Mouse (Mus musculus) left cerebral cortex, postnatal 36 days (tissue): ENCODE measurements at regions not wholly inside any gene's neighbourhood (a gene's known extent, or its start where the extent isn't known, plus 50 kb on each side); places are given as distances from the start of the nearest gene placed in this dataset.
"Not testable (repeated sequence)": the region's sequence is repeated elsewhere in the genome, so short reads cannot be mapped to it uniquely, and the experiment has no call there.

Source experiments
- DNase-seq, 2 experiments: peaks; one replicate each; pipeline ENCODE4 v3.0.0; 2021 to 2022; ENCODE audit warnings: low spot score in 2 of 2, mixed read lengths in 1 of 2
- intact Hi-C: fragments of 180-260 bp; cut with DNase I; formaldehyde crosslinking; loops from one replicate; pipeline ENCODE4 v1.15.1; 2025

- intact Hi-C loops: no loop called here
- DNase-seq: no peak
Measured at GRCm38 (mm10) chr3:91263540-91263939, 172.9 kb upstream of the 9130204L05Rik start.

GRCm38 (mm10) chr3:91254926-91255325 is 164.3 kb upstream of the 9130204L05Rik start:
- intact Hi-C loops: loop anchor here (10.0 kb wide), 1 partner anchor 50 kb away; no protein-coding TSS in a partner anchor
- DNase-seq: not testable (repeated sequence)

GRCm38 (mm10) chr3:91223157-91223556 is 132.6 kb upstream of the 9130204L05Rik start:
- DNase-seq: no peak
- intact Hi-C loops: no loop called here

- intact Hi-C loops: no loop called here
- no peak for DNase-seq
Measured at GRCm38 (mm10) chr3:91213280-91213679, 122.7 kb upstream of the 9130204L05Rik start.
